Mouse (Mus musculus): ENCODE data around the gene Gm7792. TPM values are rescaled to one million over a fixed set of nuclear protein-coding genes. Genes with fewer than 3 reads are reported as not detected.
"Not testable (repeated sequence)": the region's sequence is repeated elsewhere in the genome, so short reads cannot be mapped to it uniquely, and the experiment has no call there.

Gm7792 gene
- not detected for total RNA-seq (2022)

DNA sequence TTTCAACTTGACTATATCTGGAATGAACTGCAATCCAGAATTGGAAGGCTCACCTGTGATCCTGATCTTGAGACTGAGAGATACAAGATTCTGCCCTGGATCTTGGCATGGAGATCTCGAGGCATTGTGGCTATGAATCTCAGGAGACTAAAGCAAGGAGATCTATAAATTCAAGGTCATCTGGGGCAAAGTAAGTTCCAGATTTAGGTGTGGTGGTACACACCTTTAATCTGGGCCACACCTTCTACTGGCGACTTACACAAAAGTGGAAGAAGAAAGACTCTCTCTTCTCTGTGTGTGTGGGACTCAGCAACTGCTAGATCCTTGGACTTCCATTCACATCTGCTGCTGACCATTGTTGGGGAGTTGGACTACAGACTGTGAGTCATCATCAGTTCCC is at the start of gene Gm7792:
Gene Gm7792, plus strand, starts transcription at position 301 of the 400 bp plus-strand sequence.
- DNase-seq (ENCODE audit: low spot score in 2 of 2): not testable (repeated sequence)

Other genes with a start within 250 kb of the Gm7792 start
- gene C87414, start 172.2 kb upstream of the Gm7792 start, total RNA-seq (2022): not detected
- gene Gm16429, start 85.3 kb downstream of the Gm7792 start, total RNA-seq (2022): not detected
- gene BC061212, start 226.8 kb downstream of the Gm7792 start, total RNA-seq (2022): not detected
- not detected for gene Gm6351, start 232.6 kb downstream of the Gm7792 start, total RNA-seq (2022)